Mouse (Mus musculus): ENCODE data around the gene Rab37. TPM values are rescaled to one million over a fixed set of nuclear protein-coding genes. Genes with fewer than 3 reads are reported as not detected.
A peak's percentile ranks its signal among the peaks of the same experiment; 100 is the strongest.

Rab37 gene
- polyA plus RNA-seq, 2 experiments from 2014 or later, result 149 to 158 TPM

- peak; percentile 52 for ATAC-seq
Observed at GRCm38 (mm10) chr11:115138597-115139262, 47.5 kb downstream of the Rab37 start.

GRCm38 (mm10) chr11:115141970-115142369 lies 50.7 kb downstream of the Rab37 start:
- ATAC-seq, result no peak

GRCm38 (mm10) chr11:115147813-115148212 lies 56.6 kb downstream of the Rab37 start:
- no peak for ATAC-seq

GRCm38 (mm10) chr11:115150741-115151254 lies 59.6 kb downstream of the Rab37 start:
- no peak for ATAC-seq

- ATAC-seq, result no peak
Observed at GRCm38 (mm10) chr11:115151755-115152429, 60.7 kb downstream of the Rab37 start.

- ATAC-seq, result no peak
Observed at GRCm38 (mm10) chr11:115153088-115153487, 61.9 kb downstream of the Rab37 start.

- ATAC-seq, result peak; percentile 75
Observed at GRCm38 (mm10) chr11:115153699-115154292, 62.6 kb downstream of the Rab37 start.

GRCm38 (mm10) chr11:115155053-115155634 lies 63.9 kb downstream of the Rab37 start:
- no peak for ATAC-seq

- peak; percentile 46 for ATAC-seq
Observed at GRCm38 (mm10) chr11:115157933-115158719, 66.9 kb downstream of the Rab37 start.

- ATAC-seq, result no peak
Observed at GRCm38 (mm10) chr11:115160016-115160797, 69.0 kb downstream of the Rab37 start.

GRCm38 (mm10) chr11:115160883-115161577 lies 69.8 kb downstream of the Rab37 start:
- no peak for ATAC-seq

GRCm38 (mm10) chr11:115161578-115162204 lies 70.5 kb downstream of the Rab37 start:
- no peak for ATAC-seq

- ATAC-seq, result no peak
Observed at GRCm38 (mm10) chr11:115162205-115162601, 71.0 kb downstream of the Rab37 start.

GRCm38 (mm10) chr11:115162832-115163480 lies 71.7 kb downstream of the Rab37 start, which contains the start of gene Slc9a3r1:
Gene Slc9a3r1 (plus strand): TSS chr11:115163341.
- peak; percentile 89 for ATAC-seq

GRCm38 (mm10) chr11:115163568-115164150 lies 72.4 kb downstream of the Rab37 start:
- ATAC-seq, result no peak

GRCm38 (mm10) chr11:115164341-115164975 lies 73.2 kb downstream of the Rab37 start:
- no peak for ATAC-seq

GRCm38 (mm10) chr11:115164976-115165374 lies 73.7 kb downstream of the Rab37 start:
- no peak for ATAC-seq

- no peak for ATAC-seq
Observed at GRCm38 (mm10) chr11:115166776-115167175, 75.5 kb downstream of the Rab37 start.

Measured in activated CD4-positive, CD25-positive, alpha-beta regulatory T cell, adult 4 months (primary cell).